Mouse (Mus musculus) E14TG2a.4 (cell line): ENCODE results near the gene Fyn.

ENCODE experiments used
- H3K27me3 ChIP-seq: 2 replicates; pipeline ENCODE4 v1.6.1; 2014; ENCODE audit warnings: low read length, control low read depth; ENCODE audit not compliant: insufficient read depth
- H3K36me3 ChIP-seq: 2 replicates; pipeline ENCODE4 v1.6.1; 2014; ENCODE audit warnings: low read length, control low read depth; ENCODE audit not compliant: insufficient read depth
- H3K4me1 ChIP-seq: replicated peaks from 2 replicates; pipeline ENCODE4 v1.6.1; 2014; ENCODE audit warnings: low read depth, low read length, control low read depth
- H3K4me3 ChIP-seq: replicated peaks from 2 replicates; pipeline ENCODE4 v1.5.1; 2014; ENCODE audit warnings: mild to moderate bottlenecking, low read length
- H3K9me3 ChIP-seq: 2 replicates; pipeline ENCODE4 v1.6.1; 2014; ENCODE audit warnings: low read length, control low read depth
- CTCF ChIP-seq: conservative IDR thresholded peaks from 2 replicates; pipeline ENCODE4 v1.5.1; 2014; ENCODE audit warnings: low read length
- NANOG ChIP-seq: IDR thresholded peaks from 2 replicates; pipeline ENCODE4 v1.6.1; 2014; ENCODE audit warnings: borderline replicate concordance, low read length, mixed read lengths
- POU5F1 ChIP-seq: IDR thresholded peaks from 2 replicates; pipeline ENCODE4 v1.6.1; 2014; ENCODE audit warnings: low read length, borderline replicate concordance

Gene Fyn

DNA sequence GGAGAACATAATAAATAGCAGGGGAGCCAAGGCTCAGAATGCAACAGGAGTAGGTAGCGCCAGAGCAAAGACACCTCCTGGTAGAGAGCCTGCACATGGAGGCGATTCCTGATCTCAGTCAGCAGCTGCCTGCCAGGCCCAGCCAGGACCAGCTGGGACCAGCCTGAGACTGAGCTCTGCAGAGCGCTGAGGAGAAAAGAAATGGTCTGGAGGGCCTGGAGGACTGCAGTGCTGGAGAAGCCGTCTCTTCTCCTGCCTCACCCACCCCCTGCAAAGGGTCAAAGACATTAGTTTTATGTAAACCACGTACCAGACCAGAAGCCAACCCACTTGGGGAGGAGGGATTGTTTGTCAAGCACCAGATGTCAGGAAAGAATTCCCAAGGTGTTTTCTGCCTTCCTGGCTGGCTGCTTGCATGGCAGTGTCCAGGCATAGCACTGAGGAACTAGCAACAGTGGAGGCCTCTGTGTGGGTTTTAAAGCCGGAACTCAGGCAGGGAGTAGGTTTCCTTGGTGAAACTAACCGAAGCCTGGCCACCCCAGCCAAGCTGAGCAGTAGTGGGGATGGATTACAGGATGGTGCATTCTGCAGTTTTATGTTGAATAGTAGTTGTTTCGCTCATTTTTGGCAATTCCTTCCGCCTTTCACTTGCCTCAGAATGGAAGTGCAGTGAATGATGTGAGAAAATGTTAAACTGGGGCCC is 165.8 kb downstream of the Fyn start:
- H3K9me3 ChIP-seq = no peaks in the 10 kb centered on the region
- H3K4me1 ChIP-seq = peaks cover 53% of the 10 kb centered on the region
- no peaks in the 10 kb centered on the region for H3K27me3 ChIP-seq
- TF ChIP-seq POU5F1 (no peak), NANOG (no peak), CTCF (no peak)
- no peaks in the 10 kb centered on the region for H3K36me3 ChIP-seq
- H3K4me3 ChIP-seq = peak overlapping the region; percentile 50

DNA sequence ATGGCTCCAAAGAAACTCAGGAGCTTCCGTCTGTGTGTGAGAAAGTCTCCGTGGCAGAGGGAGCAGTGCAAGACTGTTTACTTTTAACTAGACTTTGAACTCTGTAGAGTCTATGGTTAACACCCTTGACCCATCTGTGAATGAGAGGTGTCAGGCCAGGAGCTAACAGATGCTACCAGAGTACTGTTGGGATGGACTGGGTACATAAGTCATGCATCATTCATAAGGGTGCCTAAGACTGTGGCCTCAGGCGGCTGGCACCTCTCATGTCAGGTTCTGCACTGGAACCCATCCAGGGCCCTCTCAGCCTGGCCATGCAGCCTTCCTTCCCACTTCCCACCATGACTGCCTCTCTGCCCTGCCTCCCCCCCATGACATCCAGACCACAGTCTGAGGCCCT is 166.7 kb downstream of the Fyn start:
- Histone ChIP-seq H3K4me1 (peaks cover 53% of the 10 kb centered on the region), H3K9me3 (no peaks in the 10 kb centered on the region), H3K27me3 (no peaks in the 10 kb centered on the region), H3K4me3 (no peak overlapping the region), H3K36me3 (no peaks in the 10 kb centered on the region)
- TF ChIP-seq POU5F1 = no peak

DNA sequence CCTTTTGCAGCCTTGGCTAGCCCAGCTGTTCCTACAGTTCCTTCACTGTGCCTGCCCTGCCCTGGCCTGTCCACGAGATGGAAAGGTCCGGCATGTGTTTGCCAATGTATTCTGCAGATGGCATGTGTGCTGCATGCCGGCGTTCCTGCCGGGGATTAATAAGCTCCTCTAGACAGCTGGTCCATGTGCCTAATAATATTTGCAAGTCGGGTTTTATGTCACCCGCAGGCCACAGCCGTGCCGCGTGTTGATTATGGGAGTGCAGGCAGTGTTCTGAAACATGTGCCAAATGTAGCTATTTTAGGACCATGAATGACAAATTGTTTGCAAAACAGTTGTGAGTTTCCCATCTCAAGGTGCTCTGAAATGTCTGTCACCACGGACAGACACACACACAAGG is 167.6 kb downstream of the Fyn start:
- no peak overlapping the region for H3K4me3 ChIP-seq
- H3K4me1 ChIP-seq = peaks cover 59% of the 10 kb centered on the region
- H3K27me3 ChIP-seq = no peaks in the 10 kb centered on the region
- H3K9me3 ChIP-seq = no peaks in the 10 kb centered on the region
- H3K36me3 ChIP-seq = no peaks in the 10 kb centered on the region
- TF ChIP-seq NANOG (no peak), POU5F1 (no peak), CTCF (no peak)

DNA sequence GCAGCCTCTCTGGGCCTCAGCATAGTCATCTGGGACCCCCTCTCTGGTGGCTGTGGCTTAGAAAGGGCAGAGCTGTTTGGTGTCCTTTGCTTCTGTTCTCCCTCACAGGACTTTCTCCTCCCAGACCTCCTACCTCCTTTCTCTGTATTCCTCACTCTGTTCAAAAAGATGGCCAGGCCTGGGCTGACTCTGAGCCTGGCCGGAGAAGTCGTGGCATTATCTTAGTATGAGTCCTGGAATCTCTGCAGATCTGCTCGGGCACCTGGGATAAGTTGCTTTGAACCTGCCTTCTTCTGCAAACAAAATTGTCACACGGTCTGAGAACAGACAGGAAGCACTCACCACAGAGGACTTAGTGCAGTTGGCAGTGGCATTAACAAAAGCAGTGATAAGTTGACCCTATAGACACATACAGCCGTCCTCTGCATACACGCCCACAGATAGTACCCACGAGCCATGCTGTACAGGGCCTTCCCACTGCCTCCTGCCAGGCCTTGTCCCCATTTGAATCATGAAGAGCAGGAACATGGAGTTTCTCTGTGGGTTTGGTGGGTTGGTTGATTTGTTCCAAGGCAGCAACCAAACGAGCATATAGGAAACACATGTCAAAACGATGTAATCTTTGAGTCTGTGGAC is 171.5 kb downstream of the Fyn start:
- TF ChIP-seq NANOG (no peak), POU5F1 (no peak), CTCF (no peak)
- H3K36me3 ChIP-seq = no peaks in the 10 kb centered on the region
- no peaks in the 10 kb centered on the region for H3K9me3 ChIP-seq
- peaks cover 47% of the 10 kb centered on the region for H3K4me1 ChIP-seq
- H3K27me3 ChIP-seq = no peaks in the 10 kb centered on the region
- no peak overlapping the region for H3K4me3 ChIP-seq

DNA sequence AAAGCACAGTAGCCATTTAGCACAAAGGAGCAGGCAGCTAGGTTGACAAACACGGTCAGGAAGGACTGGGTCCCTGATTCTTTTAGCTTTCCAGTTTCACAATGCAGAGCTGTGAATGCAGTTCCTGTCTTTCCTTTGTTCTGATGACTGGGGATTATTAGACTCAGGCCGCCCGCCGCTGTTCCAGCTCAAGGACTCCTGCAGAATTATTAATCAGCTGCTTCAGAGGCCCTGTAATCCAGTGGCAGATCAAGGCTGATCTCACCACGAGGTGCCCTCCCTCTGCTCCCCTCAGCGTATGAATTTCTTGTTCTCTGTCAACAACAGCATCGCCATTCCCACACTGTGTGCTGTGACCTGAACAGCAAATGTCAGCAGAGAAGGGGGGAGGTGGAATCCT is 172.3 kb downstream of the Fyn start:
- H3K9me3 ChIP-seq = no peaks in the 10 kb centered on the region
- TF ChIP-seq POU5F1 (no peak), NANOG (no peak), CTCF (no peak)
- no peaks in the 10 kb centered on the region for H3K36me3 ChIP-seq
- H3K4me3 ChIP-seq = no peak overlapping the region
- H3K4me1 ChIP-seq = peaks cover 49% of the 10 kb centered on the region
- no peaks in the 10 kb centered on the region for H3K27me3 ChIP-seq

DNA sequence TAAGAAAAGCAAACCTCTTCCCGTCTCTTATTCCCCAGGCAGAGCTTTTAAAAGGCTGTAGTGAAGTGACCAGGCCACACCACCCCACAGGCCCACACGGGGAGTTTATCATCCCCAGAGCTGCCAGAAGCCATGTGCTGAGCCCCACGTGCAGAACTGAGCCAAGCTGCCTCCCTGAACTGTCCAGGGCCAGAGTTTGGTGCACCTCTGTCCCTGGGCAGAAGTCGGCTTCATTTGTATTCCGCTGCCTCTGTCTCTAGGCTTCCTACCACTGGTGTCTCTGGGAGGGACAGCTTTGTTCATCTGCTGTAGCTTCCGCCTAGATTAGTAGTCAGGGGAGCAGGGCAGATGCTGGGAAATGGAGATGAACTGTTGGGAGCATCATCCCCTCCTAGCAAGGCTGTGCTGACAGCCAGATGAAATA is 172.8 kb downstream of the Fyn start:
- no peak for TF ChIP-seq CTCF
- no peak for TF ChIP-seq NANOG
- TF ChIP-seq POU5F1 = no peak
- H3K36me3 ChIP-seq = no peaks in the 10 kb centered on the region
- H3K4me1 ChIP-seq = peaks cover 50% of the 10 kb centered on the region

DNA sequence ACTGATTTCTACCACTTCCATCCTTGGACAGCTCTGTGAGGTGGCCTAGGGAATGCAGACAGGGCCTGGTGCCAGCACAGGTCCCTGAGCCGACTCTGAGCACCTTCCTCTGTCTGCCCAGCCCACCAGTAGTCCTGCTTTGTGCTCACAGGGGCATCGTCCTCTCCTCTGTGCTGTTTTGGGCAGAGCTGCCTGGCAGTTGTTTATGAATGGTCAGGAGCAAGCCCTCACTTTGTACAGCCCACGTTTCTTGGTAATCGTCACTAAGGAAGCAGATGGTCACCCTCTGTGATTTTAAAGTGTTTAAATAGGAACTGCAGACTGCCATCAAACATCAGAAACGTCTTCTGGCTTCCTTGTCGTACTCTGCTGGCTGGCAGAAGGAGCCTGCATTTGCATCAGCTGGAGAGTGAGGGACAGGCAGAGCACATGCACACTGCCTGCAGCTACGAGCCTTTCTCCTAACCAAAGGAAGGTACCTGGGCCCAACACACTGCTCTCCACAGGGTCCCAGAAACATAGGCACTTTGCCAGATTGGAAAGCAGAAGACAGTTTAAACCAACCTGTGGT is 173.4 kb downstream of the Fyn start:
- Histone ChIP-seq H3K27me3 (no peaks in the 10 kb centered on the region), H3K36me3 (no peaks in the 10 kb centered on the region), H3K4me3 (no peak overlapping the region), H3K4me1 (peaks cover 56% of the 10 kb centered on the region), H3K9me3 (no peaks in the 10 kb centered on the region)
- TF ChIP-seq NANOG = no peak
- TF ChIP-seq POU5F1 = no peak
- TF ChIP-seq CTCF = no peak

More for the DNA sequence above, 172.8 kb downstream of the Fyn start:
- H3K27me3 ChIP-seq = no peaks in the 10 kb centered on the region
- H3K9me3 ChIP-seq = no peaks in the 10 kb centered on the region
- H3K4me3 ChIP-seq = no peak overlapping the region

DNA sequence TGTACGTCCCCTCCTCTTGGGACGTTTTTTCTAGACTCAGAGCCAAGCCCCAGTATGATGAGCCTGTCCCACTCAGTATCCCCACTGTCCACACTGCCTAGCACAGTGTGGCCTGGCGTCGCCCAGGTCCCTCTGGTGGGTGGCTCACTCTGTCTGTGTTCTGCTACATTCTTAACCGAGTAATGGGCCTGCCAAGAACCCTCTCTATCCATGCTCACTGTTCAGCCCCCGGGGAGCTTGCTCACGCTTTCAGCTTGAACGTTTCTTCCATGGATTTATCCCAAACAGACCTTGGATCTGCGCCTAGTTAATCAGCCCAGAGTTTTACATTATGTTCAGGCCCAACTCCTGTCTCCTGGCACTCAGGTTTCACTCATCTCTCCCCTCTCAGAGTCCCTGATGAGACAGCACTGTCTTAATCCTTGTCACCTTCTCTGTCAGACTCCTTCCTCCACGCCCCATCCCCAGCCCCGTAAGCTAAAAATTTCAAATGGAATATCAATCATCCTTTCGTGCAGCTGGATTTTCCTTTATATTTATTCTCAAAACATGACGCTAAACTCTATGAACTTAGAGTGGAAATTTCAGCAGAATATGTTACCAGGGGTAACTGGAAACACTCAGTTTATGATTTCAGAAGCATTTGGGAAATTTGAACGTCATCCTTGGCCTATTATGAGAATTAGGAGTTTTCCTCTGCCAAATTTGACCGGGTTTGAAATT is 174.0 kb downstream of the Fyn start:
- Histone ChIP-seq H3K9me3 (no peaks in the 10 kb centered on the region), H3K4me1 (peaks cover 61% of the 10 kb centered on the region), H3K4me3 (no peak overlapping the region), H3K27me3 (no peaks in the 10 kb centered on the region), H3K36me3 (no peaks in the 10 kb centered on the region)
- TF ChIP-seq CTCF = no peak
- TF ChIP-seq POU5F1 = no peak
- TF ChIP-seq NANOG = no peak

DNA sequence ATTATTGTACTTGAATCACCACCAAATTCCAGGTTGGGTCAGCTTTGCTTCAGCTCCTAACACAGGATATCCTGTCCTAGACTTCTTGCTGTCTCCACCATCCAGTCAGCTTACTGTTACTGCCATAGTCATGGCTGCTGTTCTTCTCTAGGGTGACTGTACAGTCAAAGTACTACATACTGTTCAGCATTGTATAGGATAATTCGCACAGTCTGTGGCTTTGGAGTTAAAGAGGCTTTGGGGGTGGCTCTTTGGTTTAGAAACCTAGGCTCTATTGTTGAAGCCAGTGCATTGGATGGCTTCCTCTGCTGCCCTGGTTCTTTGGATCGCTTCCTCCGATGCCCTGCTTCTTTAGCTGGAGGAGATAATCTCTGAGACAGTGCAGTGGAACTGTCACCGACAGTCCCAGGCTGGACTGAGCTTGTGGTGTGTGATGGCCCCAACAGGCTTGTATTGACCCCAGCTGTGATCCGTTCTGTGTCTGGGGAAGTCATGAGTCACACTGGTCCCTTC is 174.7 kb downstream of the Fyn start:
- Histone ChIP-seq H3K4me3 (peak overlapping the region; percentile 32; the same call in 1 of the 2 replicates), H3K36me3 (no peaks in the 10 kb centered on the region)

More for the DNA sequence above, 174.7 kb downstream of the Fyn start:
- Histone ChIP-seq H3K9me3 (no peaks in the 10 kb centered on the region), H3K4me1 (peaks cover 55% of the 10 kb centered on the region), H3K27me3 (no peaks in the 10 kb centered on the region)
- TF ChIP-seq NANOG = no peak
- TF ChIP-seq CTCF = no peak
- no peak for TF ChIP-seq POU5F1
